Mouse (Mus musculus): Measurements from ENCODE around the gene Gpr160.

The Gpr160 gene

GRCm38 (mm10) chr3:30904658-30905057, 48.9 kb downstream of the Gpr160 start:
- DNase-seq, result no peak

GRCm38 (mm10) chr3:30917160-30917559, 61.4 kb downstream of the Gpr160 start:
- DNase-seq, result no peak

- no peak for DNase-seq
Observed at GRCm38 (mm10) chr3:30927664-30928063, 71.9 kb downstream of the Gpr160 start.

GRCm38 (mm10) chr3:30929828-30930227, 74.1 kb downstream of the Gpr160 start:
- DNase-seq, result peak; percentile 22

GRCm38 (mm10) chr3:30934384-30934783, 78.6 kb downstream of the Gpr160 start:
- no peak for DNase-seq

All from lung, postnatal 10 days (tissue).